Mouse (Mus musculus) stomach, embryonic 14.5 days (tissue): Measurements from ENCODE around the gene Abca4. TPM values are rescaled to one million over a fixed set of nuclear protein-coding genes. Genes with fewer than 3 reads are reported as not detected.
A peak's percentile ranks its signal among the peaks of the same experiment; 100 is the strongest.

Experiments used
- ATAC-seq: fragments of 200-750 bp; cut with Nextera tagmentation; 2 replicates; pipeline ENCODE4 v1.8.0; 2017; ENCODE audit warnings: low read depth, moderate TSS enrichment; ENCODE audit not compliant: insufficient number of reproducible peaks, insufficient read depth, low FRiP score
- H3K27ac ChIP-seq: fragments of 300-500 bp; sonication (generic); 2 replicates; pipeline ENCODE4 v1.5.1; 2014; ENCODE audit warnings: mild to moderate bottlenecking, low read length, moderate library complexity, mixed read lengths
- H3K27me3 ChIP-seq: fragments of 300-500 bp; sonication (generic); 2 replicates; pipeline ENCODE4 v1.6.1; 2014; ENCODE audit warnings: low read length, control low read depth, mixed read lengths; ENCODE audit not compliant: control insufficient read depth, insufficient read depth
- H3K36me3 ChIP-seq: fragments of 300-500 bp; sonication (generic); 2 replicates; pipeline ENCODE4 v1.6.1; 2014; ENCODE audit warnings: mild to moderate bottlenecking, control low read depth, low read length, moderate library complexity, mixed read lengths; ENCODE audit not compliant: control insufficient read depth, insufficient read depth
- H3K4me1 ChIP-seq: fragments of 300-500 bp; sonication (generic); 2 replicates; pipeline ENCODE4 v1.6.1; 2014; ENCODE audit warnings: low read length, control low read depth, mixed read lengths; ENCODE audit not compliant: control insufficient read depth, insufficient read depth
- H3K4me2 ChIP-seq: fragments of 300-500 bp; sonication (generic); replicated peaks from 2 replicates; pipeline ENCODE4 v1.6.1; 2014; ENCODE audit warnings: low read depth, low read length, control low read depth
- H3K4me3 ChIP-seq: fragments of 300-500 bp; sonication (generic); 2 replicates; pipeline ENCODE4 v1.5.1; 2014; ENCODE audit warnings: low read depth, low read length, control low read depth
- H3K9ac ChIP-seq: fragments of 300-500 bp; sonication (generic); replicated peaks from 2 replicates; pipeline ENCODE4 v1.6.1; 2014; ENCODE audit warnings: low read depth, mild to moderate bottlenecking, control low read depth, low read length, moderate library complexity, mixed read lengths
- H3K9me3 ChIP-seq: fragments of 300-500 bp; sonication (generic); 2 replicates; pipeline ENCODE4 v1.6.1; 2016; ENCODE audit warnings: low read depth, low read length, control low read depth; ENCODE audit not compliant: control insufficient read depth
- WGBS: fragments of 180-500 bp; shearing (Covaris S2); extraction: QIAGEN DNeasy Blood & Tissue Kit; methylation state at CpG from one replicate; pipeline ENCODE4 v1.1.7; 2014; 5-methylcytosine and 5-hydroxymethylcytosine counted together
- polyA plus RNA-seq: library from polyadenylated mRNA; unstranded; fragments of >200 nt; fragmentation: Nextera tagmentation; extraction: Ambion mirVana; gene quantifications from 2 replicates; pipeline ENCODE4 v1.2.1, GENCODE M21; 2014

Gene Abca4
- polyA plus RNA-seq, 1 experiment from 2014 or later = 0.67 TPM

- no peak for ATAC-seq
- Histone ChIP-seq H3K9me3 (no peaks in the 10 kb centered on the region), H3K36me3 (no peaks in the 10 kb centered on the region), H3K4me1 (no peaks in the 10 kb centered on the region), H3K27ac (no peak overlapping the region), H3K4me3 (no peak overlapping the region), H3K9ac (no peak overlapping the region), H3K4me2 (no peak overlapping the region), H3K27me3 (no peaks in the 10 kb centered on the region)
- 84% methylated on average over 8 of the region's 8 CpGs for WGBS
These were observed 23.1 kb upstream of the Abca4 start for GRCm38 (mm10) chr3:122021029-122021652.

DNA sequence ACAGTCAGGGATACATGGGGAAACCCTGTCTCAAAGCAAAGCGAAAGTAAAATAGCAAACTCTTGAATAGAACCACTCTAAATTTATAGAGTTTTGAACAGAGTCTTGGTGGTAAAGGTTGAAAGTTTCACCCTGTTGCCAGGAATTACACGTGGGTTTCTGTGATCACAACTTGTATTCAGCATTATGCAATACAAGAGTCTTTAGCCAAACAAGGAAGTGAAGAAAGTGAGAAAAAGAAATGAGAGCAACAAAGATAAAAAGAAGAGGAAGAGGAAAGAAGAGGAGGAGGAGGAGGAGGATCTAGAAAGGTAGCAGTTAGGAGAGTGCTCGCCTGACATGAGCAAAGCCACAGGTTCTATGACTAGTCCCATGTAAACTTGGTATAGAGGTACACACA lies 21.9 kb upstream of the Abca4 start:
- H3K27ac ChIP-seq = no peak overlapping the region
- no peaks in the 10 kb centered on the region for H3K36me3 ChIP-seq
- H3K9ac ChIP-seq = no peak overlapping the region
- no peaks in the 10 kb centered on the region for H3K9me3 ChIP-seq
- ATAC-seq = no peak
- H3K27me3 ChIP-seq = no peaks in the 10 kb centered on the region
- no peak overlapping the region for H3K4me3 ChIP-seq
- H3K4me2 ChIP-seq = no peak overlapping the region
- H3K4me1 ChIP-seq = no peaks in the 10 kb centered on the region
- 83% methylated on average over 3 of the region's 3 CpGs for WGBS

DNA sequence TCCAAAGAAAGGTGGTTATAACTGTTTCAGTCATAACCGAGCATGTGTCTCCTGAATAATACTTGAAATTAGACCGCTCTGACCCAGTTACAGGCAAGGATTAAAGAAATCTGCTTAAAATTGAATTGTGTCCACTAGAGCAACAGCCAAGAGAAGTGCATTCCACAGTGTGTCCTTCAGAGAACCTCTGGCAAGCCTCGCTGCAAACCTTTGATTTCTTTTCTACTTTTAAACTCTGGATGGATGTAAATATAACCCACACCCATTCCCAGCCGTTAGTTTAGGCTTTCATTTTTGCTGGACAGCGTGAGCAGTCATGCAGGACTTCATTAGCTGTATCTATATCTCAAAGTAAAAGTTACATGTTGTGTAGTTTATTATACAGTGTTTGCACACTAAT lies 17.6 kb upstream of the Abca4 start:
- 36% methylated on average over 5 of the region's 5 CpGs for WGBS
- Histone ChIP-seq H3K9ac (no peak overlapping the region), H3K4me1 (no peaks in the 10 kb centered on the region), H3K4me3 (no peak overlapping the region), H3K9me3 (no peaks in the 10 kb centered on the region), H3K27me3 (no peaks in the 10 kb centered on the region), H3K36me3 (no peaks in the 10 kb centered on the region), H3K4me2 (no peak overlapping the region), H3K27ac (0 out of 2 replicates have a peak overlapping the region, but pooled peaks have one; percentile 2)
- no peak for ATAC-seq

GRCm38 (mm10) chr3:122027776-122028175 lies 16.5 kb upstream of the Abca4 start:
- Histone ChIP-seq H3K27me3 (no peaks in the 10 kb centered on the region), H3K27ac (no peak overlapping the region), H3K36me3 (no peaks in the 10 kb centered on the region), H3K9me3 (no peaks in the 10 kb centered on the region), H3K4me3 (no peak overlapping the region), H3K9ac (no peak overlapping the region), H3K4me2 (no peak overlapping the region), H3K4me1 (no peaks in the 10 kb centered on the region)
- ATAC-seq = no peak
- 87% methylated on average over 8 of the region's 8 CpGs for WGBS

- WGBS = 34% methylated on average over 9 of the region's 9 CpGs
- Histone ChIP-seq H3K36me3 (no peaks in the 10 kb centered on the region), H3K27me3 (no peaks in the 10 kb centered on the region), H3K4me2 (no peak overlapping the region), H3K4me3 (no peak overlapping the region), H3K27ac (peak overlapping the region; percentile 44; the same call in 1 of the 2 replicates), H3K9ac (no peak overlapping the region), H3K9me3 (no peaks in the 10 kb centered on the region; the same call in 1 of the 2 replicates), H3K4me1 (peaks cover 7% of the 10 kb centered on the region)
- no peak for ATAC-seq
These were observed 10.9 kb upstream of the Abca4 start for GRCm38 (mm10) chr3:122033248-122033837.

DNA sequence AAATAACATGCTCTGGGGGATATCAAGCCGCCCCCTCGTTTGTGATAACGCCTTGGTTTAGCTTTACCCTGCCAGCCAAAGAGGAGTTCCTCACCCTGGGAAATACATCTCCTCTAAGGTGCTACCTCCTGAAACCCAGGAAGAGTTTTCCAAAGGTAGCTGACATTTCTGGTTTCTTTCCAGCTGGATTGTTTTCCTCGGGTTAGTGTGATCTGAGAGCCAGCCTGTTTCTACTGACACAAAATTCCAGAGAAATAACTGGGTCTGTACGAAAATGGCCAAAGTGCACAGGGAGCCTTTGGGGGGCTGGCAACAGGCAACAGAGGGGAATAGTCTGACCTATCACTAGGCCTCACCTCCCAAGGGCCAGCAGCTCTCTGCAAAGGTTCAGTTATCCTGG lies 10.0 kb upstream of the Abca4 start:
- 56% methylated on average over 5 of the region's 5 CpGs for WGBS
- no peak overlapping the region for H3K4me2 ChIP-seq

DNA sequence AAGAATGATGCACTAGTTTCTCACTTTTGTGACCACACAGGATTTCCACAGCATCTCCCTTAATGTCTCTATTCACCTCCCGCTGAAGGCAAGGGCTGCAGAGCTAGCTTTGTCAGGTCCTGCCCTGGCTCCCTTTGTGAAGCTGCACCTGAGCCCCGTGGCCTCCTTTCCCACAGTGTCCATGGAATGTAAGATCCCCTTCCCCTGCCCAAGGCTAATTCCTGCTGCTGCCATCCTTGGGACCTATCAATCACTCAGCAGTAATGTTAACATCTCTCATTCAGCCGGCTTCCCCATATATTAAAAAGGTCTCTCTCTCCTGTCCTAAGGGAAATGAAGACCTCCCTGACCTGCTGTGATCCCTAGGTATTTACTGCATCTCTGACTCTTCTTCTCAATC lies 9.2 kb upstream of the Abca4 start:
- Histone ChIP-seq H3K9me3 (no peaks in the 10 kb centered on the region; the same call in 1 of the 2 replicates), H3K27me3 (no peaks in the 10 kb centered on the region), H3K36me3 (no peaks in the 10 kb centered on the region), H3K4me3 (no peak overlapping the region), H3K4me2 (no peak overlapping the region), H3K9ac (no peak overlapping the region), H3K4me1 (peaks cover 7% of the 10 kb centered on the region), H3K27ac (no peak overlapping the region)
- no peak for ATAC-seq
- WGBS = 35% methylated on average over 3 of the region's 3 CpGs

More for the DNA sequence above, 10.0 kb upstream of the Abca4 start:
- H3K9ac ChIP-seq = no peak overlapping the region
- no peaks in the 10 kb centered on the region; the same call in 1 of the 2 replicates for H3K9me3 ChIP-seq
- ATAC-seq = no peak
- no peaks in the 10 kb centered on the region for H3K27me3 ChIP-seq
- H3K4me3 ChIP-seq = no peak overlapping the region
- peaks cover 7% of the 10 kb centered on the region for H3K4me1 ChIP-seq
- H3K27ac ChIP-seq = 0 out of 2 replicates have a peak overlapping the region, but pooled peaks have one; percentile 15
- no peaks in the 10 kb centered on the region for H3K36me3 ChIP-seq

DNA sequence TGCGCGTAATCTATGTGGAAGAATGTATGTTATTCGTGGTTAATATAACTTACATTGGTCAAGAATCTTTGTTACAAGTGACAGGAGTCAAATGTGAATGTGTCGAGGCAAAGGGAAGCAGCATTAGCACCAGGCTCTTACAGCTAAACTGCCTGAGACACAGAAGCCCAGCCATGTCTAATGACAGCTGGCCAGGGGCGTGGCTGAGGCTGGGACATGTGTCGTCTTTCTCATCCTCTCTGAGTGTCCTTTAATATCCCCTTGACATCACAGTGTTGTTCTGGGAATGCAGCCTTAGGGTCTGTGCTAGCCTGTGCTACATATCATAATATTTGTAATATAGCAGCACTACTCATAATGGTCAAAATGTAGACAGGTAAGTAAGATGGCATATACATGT lies 3.7 kb upstream of the Abca4 start:
- 77% methylated on average over 6 of the region's 6 CpGs for WGBS

More for the DNA sequence above, 3.7 kb upstream of the Abca4 start:
- H3K36me3 ChIP-seq = no peaks in the 10 kb centered on the region
- H3K4me3 ChIP-seq = no peak overlapping the region
- H3K27ac ChIP-seq = no peak overlapping the region
- ATAC-seq = no peak
- no peak overlapping the region for H3K9ac ChIP-seq
- no peaks in the 10 kb centered on the region; the same call in 1 of the 2 replicates for H3K9me3 ChIP-seq
- H3K27me3 ChIP-seq = no peaks in the 10 kb centered on the region
- peaks cover 20% of the 10 kb centered on the region for H3K4me1 ChIP-seq
- H3K4me2 ChIP-seq = no peak overlapping the region
